Mouse (Mus musculus): ENCODE results near the gene Zfp12. TPM values are rescaled to one million over a fixed set of nuclear protein-coding genes. Genes with fewer than 3 reads are reported as not detected.
A peak's percentile ranks its signal among the peaks of the same experiment; 100 is the strongest.

Gene Zfp12
- total RNA-seq, 1 experiment from 2014 or later, result 24.3 TPM

DNA sequence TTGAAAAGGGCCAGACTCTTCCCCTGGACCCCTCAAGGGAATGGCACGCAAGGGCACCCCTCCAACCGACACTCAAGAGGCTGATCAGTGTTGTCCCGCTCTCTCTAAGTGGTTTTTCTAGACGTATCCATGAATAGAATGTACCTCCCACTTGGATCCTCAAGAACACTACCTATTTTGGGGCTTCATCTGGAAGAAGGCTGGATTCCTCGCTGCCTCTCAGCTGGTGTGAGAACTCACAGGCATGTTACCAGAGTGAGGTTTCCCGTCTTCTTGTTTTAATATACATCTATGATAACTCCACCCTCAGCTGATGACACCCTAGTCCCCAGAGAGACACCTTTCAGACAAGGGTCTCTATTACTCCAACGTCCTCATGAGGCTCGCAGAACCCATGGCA, 26.7 kb downstream of the Zfp12 start:
- ATAC-seq (ENCODE audit: extremely low read depth, insufficient number of reproducible peaks, low FRiP score, poor library complexity, severe bottlenecking), result no peak

DNA sequence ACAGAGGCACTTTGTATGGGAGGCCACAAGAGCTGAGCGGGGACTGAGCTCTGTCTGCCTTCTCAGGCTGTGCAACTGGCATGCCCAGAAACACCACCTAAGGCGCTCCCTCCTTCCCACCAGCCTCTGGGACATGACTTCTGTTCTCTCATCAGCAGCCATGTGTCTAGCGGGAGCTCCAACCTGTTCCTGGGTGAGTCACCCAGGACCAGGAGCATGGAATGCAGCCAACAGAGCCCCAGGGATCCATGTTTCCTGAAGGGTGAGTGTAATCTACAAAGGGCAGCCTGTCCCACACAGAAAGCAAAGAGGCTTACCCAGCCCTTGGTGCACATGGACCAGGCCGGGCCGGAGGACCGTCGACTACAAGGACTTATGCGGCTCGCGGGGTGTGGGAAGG, 29.7 kb downstream of the Zfp12 start:
- ATAC-seq (ENCODE audit: extremely low read depth, insufficient number of reproducible peaks, low FRiP score, poor library complexity, severe bottlenecking), result no peak

DNA sequence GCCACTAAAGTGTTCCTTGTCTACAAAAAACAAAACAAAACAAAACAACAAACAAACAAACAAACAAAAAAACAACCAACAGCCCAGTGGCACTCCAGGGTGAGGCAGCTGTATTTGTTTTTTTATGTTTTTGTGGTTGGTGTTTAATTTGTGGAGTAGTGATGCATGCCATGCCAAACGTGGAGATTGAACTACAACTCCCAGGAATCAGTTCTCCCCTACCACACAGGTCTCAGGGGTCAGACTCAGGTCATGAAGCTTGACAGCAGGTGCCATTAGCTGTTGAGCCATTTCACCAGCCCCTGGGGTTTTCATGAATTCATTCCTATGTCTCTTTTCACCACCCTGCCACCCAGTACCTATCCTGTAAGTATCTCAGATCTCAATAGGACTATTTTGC, 30.4 kb downstream of the Zfp12 start:
- no peak for ATAC-seq (ENCODE audit: extremely low read depth, insufficient number of reproducible peaks, low FRiP score, poor library complexity, severe bottlenecking)

DNA sequence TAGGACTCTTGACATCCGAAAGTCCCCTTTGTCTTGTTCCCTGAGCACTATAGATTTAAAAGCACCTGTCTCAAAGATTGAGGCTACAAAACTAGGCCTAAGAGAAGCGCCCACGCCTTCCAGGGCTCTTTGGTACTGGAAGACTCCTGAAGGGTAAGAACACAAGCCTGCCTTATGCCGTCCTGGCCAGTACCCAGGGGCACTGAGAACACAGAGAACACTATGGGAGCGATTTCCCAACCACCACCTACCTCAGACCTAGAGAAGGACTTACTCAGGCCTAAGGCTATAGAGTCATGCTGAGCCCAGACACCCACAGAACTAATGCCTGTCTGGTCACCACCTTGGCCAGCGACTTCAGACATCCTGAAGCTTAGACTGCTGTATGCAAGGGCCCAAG, 31.8 kb downstream of the Zfp12 start:
- ATAC-seq (ENCODE audit: extremely low read depth, insufficient number of reproducible peaks, low FRiP score, poor library complexity, severe bottlenecking), result no peak

DNA sequence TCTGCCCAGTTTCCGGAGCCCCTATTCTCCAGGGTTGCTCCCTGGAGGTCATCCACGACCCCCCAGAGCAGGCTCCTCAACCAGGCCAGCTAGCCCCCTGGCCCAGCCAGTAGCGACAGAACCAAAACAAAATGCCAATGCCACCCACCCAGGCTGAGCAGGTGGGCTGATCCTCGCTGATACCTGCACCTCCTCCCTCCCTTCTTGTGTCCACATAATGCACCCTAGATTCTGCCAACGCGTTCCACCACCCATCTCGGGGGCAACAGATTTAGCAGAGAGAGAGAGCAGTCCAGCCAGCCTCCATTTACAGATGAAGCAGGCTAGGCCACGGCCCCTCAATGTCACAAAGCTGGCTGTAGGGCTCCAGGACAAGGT, 34.0 kb downstream of the Zfp12 start:
- ATAC-seq (ENCODE audit: extremely low read depth, insufficient number of reproducible peaks, low FRiP score, poor library complexity, severe bottlenecking), result no peak

DNA sequence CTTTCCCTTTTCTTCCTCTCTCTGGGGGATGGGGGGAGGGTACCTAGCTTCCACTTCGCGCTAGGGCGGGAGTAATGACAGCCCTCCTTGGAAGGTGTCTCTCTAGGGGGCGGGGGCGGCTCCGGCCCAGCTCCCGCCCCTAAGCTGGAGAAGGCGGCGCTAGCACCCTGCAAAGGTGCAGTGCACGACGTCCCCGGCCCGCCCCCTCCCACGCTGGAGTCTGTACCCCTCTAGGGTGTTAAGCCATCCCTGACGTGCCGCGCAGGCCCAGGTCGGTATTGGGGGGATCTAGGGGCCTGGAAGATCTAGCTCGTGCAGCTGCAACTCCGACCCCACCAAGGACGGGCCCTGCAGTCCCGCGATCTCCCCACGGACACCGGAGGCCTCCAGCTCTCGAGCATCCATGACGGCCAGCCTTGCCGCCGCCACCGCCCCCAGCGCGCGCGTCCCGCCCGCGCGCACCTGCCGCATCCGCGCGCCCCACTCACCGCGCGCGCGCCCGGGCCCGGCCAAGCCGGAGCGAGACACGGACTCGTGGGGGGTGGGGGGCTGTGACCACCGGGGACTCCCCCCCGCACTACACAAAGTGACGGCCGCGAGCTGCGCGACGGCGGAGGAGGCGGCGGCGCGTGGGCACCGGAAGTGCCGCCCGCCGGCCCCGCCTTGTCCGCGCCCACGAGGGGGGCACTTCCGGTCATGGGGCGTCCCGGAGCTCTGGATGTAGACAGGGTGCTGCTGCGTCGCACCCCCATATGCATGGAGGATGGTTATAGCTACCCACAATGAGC, 34.6 kb downstream of the Zfp12 start, which contains the start of gene Zfp316:
Gene Zfp316 (minus strand): TSS at position 660 of the 788 bp plus-strand sequence.
- 0 out of 2 replicates have a peak, but pooled peaks have one; percentile 3 for ATAC-seq (ENCODE audit: extremely low read depth, insufficient number of reproducible peaks, low FRiP score, poor library complexity, severe bottlenecking)

DNA sequence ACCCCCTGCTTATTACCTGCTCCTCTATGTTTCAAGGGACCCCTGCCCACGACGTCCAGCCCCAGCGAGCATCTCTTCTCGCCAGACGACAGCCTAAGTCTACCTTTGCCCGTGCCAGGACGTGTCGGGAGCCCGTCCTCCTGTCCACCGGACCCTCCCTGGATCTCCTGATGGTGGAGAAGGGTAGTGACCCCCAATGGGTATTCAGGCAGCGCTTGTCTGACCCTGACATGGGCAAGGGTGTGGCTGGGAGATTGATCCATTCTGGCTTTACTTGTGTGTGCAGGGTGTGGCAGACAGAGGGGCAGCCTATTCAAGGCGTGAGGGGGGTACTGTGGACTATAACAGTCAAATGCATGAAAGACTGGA, 35.2 kb downstream of the Zfp12 start:
- 0 out of 2 replicates have a peak, but pooled peaks have one; percentile 10 for ATAC-seq (ENCODE audit: extremely low read depth, insufficient number of reproducible peaks, low FRiP score, poor library complexity, severe bottlenecking)

DNA sequence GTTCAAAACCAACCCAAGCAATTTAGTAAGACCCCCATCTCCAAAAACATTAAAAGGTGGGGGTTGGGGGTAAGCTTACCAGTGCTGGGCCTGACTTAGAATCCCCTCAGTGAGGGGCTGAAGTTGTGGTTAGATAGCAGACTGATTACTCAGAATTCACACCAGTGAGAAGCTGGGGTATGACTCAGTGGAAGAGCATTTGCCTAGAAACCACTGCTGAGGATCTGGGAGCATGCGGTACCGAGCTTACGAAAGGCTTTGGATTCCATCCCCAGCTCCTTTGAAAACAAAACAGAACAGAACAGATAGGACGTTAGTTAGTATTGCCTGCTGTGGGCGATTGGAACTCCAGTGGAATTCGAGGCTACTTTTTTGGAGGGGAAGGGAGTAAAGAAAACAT, 36.7 kb downstream of the Zfp12 start:
- ATAC-seq (ENCODE audit: extremely low read depth, insufficient number of reproducible peaks, low FRiP score, poor library complexity, severe bottlenecking), result no peak

DNA sequence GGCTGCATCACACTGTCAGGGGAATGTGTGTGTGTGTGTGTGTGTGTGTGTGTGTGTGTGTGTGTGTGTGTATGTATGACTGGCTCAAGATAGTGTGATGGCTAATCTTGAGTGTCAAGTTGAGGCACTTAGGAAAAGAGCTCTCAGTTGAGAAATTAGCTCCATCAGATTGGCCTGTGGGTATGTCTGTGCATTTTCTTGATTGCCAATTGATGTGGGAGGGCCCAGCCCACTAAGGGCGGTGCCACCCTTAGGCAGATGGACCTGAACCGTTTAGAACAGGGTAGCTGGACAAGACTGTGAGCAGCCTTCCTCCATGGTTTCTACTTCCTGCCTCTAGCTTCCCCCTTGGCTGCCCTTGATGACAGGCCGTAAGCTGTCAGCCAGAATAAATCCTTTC, 37.1 kb downstream of the Zfp12 start:
- ATAC-seq (ENCODE audit: extremely low read depth, insufficient number of reproducible peaks, low FRiP score, poor library complexity, severe bottlenecking), result no peak

DNA sequence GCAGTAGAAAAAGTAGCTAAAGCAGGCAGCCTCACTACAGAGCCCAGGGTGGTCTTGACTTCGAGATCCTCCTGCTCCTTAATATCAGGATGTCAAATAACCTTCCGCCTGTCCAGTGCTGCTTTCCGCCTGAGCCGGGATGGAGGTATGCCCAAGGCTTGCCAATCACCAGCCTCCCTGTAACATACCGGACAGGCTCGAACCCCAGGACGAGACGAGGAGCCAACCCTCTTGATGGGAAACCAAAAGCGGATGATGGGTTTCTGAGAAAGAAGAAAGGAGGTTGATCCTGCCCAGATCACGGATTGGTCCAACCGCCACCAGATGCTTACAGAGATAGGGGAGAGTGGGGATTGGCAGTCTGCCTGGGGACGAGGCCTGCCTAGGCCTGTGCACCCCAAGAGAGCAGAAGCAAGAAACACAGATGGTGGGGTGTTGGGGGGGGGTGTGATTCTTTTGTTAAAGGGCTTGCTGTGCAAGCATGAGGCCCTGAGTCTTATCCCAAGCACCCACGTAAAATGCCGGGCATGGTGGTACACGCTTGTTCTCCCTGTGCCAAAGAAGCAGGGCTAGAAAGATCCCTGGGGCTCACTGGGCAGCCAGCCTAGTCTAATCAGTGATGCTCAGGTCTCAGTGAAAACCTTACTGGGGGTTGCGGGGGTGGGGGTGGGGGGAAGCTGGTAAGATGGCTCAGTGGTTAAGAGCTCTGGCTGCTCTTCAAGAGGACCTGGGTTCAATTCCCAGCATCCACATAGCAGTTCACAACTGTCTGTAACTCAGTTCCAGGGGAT, 37.8 kb downstream of the Zfp12 start:
- no peak for ATAC-seq (ENCODE audit: extremely low read depth, insufficient number of reproducible peaks, low FRiP score, poor library complexity, severe bottlenecking)

DNA sequence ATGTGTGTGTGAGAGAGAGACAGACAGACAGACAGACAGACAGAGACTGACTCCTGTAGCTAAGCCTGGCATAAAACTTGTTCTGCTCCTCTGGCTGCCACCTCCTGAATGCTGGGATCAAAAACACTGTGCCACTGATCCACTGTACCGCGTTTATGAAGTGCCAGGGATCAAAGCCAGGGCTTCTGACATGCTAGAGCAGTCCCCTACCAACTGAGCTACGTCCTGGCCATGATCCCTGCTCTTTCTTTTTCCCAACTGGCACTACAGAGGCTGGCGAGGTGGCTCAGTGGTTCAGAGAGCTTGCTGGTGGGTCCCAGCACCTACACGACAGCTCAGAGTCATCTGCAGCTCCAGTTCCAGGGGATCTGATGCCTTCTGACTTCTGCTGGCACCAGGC, 40.8 kb downstream of the Zfp12 start:
- no peak for ATAC-seq (ENCODE audit: extremely low read depth, insufficient number of reproducible peaks, low FRiP score, poor library complexity, severe bottlenecking)

DNA sequence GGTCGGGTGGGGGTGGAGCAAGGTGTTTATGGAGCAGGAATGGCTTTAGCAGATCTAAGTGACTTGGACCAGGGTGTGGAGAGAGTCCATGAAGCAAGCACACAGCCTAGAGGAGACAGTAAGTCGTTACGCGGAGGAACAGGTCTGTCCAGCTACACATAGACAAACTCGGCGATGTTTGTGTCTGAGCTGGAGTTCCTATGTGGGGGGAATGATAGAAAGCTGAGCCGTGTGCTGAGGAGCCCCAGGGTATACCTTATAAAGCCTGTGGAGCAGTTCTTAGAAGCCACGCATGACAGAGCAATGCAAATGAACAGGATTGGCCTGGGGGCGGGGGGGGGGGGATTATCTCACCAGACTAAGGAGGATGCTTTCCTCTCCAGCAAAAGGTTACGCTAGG, 44.3 kb downstream of the Zfp12 start:
- ATAC-seq (ENCODE audit: extremely low read depth, insufficient number of reproducible peaks, low FRiP score, poor library complexity, severe bottlenecking), result no peak

DNA sequence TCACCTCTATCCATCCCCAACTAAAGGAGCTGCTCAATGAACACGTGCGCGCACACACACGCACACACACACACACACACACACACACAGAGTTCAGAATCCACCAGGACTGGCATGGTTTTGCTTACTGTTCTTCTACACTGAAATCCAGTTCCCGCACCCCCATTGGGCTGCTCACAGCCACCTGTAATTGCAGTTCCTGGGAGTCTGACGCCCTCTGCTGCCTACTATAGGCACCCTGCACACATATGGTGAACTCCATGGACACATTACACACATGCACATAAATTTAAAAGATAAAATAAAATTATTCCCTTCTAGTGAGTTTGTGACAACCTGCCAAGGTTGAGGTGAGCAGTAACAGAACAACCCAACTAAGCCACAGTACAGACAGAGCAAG, 49.8 kb downstream of the Zfp12 start:
- no peak for ATAC-seq (ENCODE audit: extremely low read depth, insufficient number of reproducible peaks, low FRiP score, poor library complexity, severe bottlenecking)

DNA sequence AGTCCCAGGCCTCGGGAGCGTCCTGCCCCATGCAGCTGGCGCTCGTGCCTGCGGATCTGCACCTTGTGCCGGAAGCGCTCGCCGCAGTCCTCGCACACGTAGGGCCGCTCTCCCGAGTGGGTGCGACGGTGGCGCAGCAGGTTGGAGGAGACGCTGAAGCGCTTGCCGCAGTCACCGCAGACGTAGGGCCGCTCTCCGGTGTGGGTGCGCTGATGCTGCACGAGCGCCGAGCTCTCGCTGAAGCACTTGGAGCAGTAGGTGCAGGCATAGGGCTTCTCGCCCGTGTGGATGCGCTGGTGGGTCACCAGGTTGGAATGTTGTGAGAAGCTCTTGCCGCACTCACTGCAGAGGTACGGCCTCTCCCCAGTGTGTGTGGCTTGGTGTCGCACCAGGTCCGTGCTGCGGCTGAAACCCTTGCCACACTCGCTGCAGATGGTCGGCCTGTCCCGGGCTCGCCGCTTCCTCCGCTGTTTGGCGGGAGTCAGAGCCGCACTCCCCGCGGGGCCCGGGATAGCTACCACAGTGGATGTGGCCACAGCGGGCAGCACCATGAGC, 52.9 kb downstream of the Zfp12 start:
- ATAC-seq (ENCODE audit: extremely low read depth, insufficient number of reproducible peaks, low FRiP score, poor library complexity, severe bottlenecking), result no peak

DNA sequence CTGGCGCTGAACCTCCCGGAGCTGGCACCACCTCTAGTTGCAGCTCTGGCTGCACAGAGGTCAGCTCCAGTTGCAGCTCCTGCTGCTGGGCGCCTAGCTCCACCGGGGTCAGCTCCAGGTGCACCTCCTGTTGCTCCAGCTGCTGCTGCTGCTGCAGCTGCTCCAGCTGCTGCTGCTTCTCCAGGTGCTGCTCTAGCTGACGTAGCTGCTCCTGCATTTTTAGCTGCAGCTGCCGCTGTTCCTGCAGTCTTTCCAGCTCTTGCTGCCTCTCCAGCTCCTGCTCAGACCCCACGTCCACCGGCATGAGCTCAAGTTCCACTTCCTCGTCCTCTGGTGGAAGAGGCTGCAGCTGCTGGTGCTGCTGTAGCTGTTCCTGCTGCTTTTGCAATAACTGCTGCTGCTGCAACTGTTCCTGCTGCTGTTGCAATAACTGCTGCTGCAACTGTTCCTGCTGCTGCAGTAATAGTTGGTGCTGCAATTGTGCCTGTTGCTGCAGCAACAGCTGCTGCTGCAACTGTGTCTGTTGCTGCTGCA, 53.5 kb downstream of the Zfp12 start:
- no peak for ATAC-seq (ENCODE audit: extremely low read depth, insufficient number of reproducible peaks, low FRiP score, poor library complexity, severe bottlenecking)

DNA sequence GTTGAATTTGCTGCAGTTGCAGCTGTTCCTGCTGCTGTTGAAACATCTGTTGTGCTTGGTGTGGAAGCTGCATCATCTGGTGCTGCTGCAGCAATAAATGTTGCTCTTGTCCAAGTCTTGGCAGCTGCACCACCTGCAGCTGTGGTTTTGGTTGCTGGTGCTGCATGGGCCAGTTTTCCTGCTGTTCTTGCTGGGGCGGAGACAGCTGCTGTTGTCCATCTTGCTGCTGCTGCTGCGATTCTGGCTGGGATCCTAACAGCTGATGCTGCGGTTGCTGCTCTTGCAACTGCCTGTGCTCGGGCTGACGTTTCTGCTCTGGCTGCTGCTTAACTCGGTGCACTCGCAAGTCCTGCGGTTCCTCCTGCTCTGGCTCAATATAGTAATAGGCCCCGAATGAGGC, 54.3 kb downstream of the Zfp12 start:
- no peak for ATAC-seq (ENCODE audit: extremely low read depth, insufficient number of reproducible peaks, low FRiP score, poor library complexity, severe bottlenecking)

DNA sequence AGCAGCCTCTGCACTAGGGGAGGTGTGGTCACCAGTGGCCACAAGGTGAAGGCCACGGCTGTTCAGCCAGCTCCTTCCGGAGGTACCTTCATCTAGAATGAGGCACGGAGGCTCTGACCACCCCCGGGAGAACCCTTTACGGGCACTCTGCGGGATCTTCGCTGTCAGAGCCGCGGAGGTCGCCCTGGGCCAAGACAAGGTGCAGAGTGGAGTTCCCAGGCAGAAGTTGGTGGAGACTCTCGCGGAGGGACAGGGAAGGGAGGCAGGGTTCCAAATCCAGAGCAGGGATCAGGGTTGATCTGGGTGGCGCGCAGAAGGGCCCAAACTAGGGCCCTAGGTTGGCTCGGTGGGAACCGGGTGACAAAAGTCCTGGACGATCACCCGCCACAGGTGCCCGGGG, 57.9 kb downstream of the Zfp12 start:
- ATAC-seq (ENCODE audit: extremely low read depth, insufficient number of reproducible peaks, low FRiP score, poor library complexity, severe bottlenecking), result no peak

DNA sequence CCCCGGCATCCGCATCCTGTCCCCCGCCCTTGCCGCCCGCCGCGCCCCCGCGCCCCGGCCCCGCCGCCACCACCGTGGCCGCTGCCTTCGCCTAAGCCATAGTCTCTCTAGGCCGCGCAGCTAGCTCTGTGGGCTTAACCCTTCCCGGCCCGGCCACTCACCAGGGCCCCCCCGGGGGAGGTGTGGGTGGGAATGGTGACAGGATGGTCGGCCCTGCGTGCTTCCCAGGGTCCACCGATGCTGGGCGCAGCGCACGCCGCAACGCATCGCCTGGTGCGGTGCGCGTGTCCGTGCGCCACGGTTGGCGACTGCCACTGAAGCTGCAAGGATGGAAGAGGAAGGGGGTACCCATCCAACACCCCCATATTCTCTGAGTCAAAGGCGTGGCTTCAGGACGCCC, 58.4 kb downstream of the Zfp12 start, which contains the start of gene Zfp853:
Gene Zfp853 (minus strand): TSS at position 220 of the 400 bp plus-strand sequence.
- ATAC-seq (ENCODE audit: extremely low read depth, insufficient number of reproducible peaks, low FRiP score, poor library complexity, severe bottlenecking), result no peak

DNA sequence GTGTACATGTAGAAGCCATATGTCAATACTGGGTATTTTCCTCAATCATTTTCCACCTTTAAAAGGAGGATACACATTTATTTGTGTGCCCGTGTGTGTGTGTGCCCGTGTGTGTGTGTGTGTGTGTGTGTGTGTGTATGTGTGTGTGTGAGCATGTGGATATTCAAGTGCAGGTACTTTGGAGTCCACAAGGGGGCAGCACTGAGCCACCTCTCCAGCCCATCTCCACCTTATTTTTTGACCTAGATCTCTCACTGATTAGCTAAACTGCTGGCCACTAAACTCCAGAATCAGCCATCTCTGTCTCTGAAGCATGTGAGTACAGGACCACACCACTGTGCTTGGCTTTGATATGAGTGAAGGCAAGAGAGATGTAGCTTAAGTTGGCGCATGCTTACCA, 59.9 kb downstream of the Zfp12 start:
- ATAC-seq (ENCODE audit: extremely low read depth, insufficient number of reproducible peaks, low FRiP score, poor library complexity, severe bottlenecking), result no peak

DNA sequence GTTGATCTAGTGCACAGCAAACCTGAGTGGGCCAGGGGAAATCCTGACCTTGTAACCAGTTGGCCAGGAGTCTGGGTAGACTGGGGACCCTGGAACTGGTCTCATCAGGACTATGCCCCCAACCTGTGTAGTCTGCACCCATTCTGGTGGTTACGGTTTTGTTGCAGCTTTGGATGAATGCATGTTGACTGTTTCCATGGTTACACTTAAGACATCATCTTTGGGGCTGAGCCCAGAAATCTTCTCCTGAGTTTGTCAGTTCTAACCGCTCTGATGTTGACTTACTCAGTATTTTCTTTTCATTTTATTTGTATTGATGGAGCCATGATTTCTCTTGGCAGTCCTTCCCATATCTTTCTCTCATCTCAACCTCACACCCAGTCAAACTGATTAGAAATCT, 60.4 kb downstream of the Zfp12 start:
- ATAC-seq (ENCODE audit: extremely low read depth, insufficient number of reproducible peaks, low FRiP score, poor library complexity, severe bottlenecking), result no peak
